Mouse (Mus musculus) brain, embryonic 18.5 days (tissue): ENCODE results near the gene Tmem135.

Source experiments
- DNase-seq: peaks from one replicate; pipeline ENCODE4 v3.0.0-alpha.2; 2012; ENCODE audit warnings: low read depth, low spot score

The Tmem135 gene

GRCm38 (mm10) chr7:89106421-89106820 is 297.6 kb downstream of the Tmem135 start:
- DNase-seq = no peak

- no peak for DNase-seq
Observed at GRCm38 (mm10) chr7:89099756-89100155, 304.3 kb downstream of the Tmem135 start.
